Mouse (Mus musculus) ovary, postnatal 10 days (tissue): ENCODE results near the gene Ubap1.

Source experiments
- DNase-seq: peaks from one replicate; pipeline ENCODE4 v3.0.0; 2022; ENCODE audit warnings: low spot score

Ubap1 gene

DNA sequence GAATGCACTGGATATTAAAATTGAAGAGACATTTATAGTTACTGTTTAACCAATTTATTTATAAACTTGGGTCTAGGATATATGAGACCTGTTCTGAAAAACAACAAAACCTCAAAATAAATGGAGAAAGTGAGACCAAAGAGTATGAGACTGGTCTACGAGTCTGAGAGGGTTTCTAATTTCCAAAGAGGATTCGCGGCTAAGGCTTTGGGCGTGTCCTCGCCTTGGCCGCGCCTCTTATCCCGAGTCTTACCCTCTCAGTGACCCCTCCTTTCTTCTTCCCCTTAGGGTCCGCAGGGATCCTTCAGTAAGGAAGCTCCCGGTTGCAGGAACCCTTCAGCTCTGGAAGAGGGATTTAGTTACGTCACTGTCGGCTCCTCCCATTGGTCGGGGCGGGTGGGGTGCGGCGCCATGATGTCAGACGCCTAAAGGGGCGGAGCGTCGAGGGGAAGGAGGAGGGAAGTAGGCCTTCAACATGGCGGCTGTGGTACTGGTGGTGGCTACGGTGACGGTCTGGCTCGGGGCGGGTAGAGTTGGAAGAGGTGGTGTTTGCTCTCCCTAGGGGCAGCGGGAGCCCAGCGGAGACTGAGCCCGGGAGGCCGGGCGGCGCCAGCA is at the start of gene Ubap1:
Ubap1 (plus strand) TSS at position 413 of the 615 bp plus-strand sequence.
- peak; percentile 67 for DNase-seq

DNA sequence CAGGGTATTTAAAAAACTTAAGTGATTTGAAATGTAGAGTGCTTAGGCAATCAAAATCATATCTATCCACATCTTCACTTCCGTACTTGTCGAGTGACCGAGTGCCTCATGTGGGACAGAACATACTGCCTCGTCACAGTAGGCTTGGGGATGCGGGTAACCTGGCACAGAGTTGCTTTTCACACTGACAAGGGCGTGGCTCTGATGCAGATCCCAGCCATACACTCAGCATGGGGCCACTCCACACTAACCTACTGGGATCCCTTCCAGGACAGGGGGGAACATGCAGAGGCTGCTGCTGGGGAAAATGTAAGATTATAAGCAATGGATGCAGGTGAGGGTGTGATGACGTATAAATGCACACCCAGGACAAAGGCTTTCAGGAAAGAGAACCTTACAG is 45.1 kb upstream of the Ubap1 start:
- no peak for DNase-seq

DNA sequence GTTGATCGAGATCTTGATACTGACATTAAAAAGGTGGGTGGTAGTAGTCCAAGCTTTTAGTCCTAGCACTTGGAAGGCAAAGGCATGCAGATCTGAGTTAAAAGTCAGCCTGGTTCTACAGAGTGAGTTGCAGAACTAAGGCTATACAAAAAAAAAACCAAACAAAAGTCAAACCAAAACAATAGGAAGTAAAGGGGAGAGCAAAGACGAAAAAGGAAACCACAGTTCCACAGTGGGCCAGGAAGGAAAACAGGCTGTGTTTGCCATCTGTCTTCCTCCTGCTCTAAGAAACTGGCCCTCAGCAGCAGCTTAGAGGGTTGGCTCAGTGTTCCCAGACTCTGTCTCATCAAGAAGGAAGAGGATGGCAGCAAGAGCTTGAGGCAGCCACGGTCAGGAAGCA is 44.5 kb upstream of the Ubap1 start:
- no peak for DNase-seq

DNA sequence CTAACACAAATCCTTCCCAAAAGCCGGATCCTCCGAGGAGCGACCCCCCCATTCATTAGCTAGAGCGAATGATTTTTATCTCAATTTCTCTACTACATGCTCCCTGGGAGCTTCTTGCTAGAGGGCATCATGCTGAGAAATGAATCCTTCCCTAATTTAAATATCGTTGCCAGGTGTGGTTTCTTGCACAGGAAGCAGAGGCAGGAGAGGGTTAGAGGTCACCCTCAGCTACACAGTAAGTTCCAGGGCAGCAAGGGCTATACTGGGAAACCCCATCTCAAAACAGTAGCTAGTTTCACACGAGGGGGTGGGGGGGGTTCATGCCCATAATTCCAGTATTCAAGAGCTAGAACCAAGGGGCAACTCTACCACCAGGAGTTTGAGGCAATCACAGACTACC is 41.4 kb upstream of the Ubap1 start:
- DNase-seq = no peak

DNA sequence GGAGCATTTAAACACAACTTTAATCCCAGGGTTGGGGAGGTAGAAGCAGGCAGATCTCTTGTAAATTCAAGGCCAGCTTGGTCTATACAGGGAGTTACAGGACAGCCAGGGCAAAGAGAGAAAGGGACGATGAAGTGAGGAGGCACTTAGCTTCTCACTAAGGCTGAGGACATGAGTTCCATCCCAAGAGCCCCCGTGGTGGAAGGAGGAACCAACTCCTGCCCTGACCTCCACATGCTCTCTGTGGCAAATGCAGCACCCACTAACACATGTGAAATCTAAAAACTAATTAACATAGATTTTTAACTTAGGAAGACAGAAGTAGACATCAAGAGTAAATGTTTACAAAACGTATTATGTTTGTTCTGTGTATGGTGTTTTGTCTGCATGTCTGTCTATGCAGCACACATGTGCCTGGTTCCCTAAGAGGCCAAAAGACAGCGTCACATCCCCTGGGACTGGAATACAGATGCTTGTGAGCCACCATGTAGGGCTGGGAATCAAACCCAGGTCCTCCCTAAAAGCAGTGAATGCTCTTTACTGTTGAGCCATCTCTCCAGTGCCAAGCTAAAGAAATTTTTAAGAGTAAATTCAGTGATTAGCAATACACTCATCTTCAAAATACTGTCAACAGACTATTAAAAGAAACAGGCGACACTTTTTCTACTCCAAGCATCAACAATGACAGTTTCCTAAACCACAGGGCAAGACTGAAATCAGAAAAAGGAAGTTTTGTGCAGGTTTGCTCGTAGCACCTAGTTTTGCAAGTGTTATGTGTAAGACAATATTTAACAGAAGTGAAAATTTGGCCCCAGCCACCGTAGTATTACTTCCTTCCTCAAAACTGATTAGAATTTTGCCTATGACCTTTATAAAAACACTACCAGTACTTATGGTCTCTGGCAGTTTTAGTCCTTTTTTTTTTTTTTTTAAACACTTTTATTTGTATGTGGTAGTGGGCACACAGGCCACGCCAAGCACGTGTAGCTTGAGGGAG is 37.9 kb upstream of the Ubap1 start:
- DNase-seq = no peak

DNA sequence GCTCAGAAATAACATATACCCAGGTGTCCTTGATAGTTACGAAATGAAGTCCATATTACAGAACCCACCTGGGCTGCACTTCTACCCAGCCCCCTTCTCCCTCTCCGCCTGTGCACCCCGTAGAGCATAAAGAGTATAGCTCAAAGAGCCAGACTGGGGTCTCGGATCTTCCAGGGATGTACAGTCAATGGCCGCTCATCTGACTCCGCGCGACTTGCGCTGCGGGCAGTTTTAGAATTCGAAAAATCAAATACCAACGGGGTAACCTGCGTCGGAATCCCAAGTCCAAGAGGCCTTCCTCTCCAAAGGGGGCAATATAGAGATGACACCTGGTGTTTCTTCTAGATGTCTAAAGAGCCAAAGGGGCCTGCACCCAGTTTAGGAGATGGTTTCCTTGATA is 35.1 kb upstream of the Ubap1 start:
- DNase-seq = peak; percentile 6

DNA sequence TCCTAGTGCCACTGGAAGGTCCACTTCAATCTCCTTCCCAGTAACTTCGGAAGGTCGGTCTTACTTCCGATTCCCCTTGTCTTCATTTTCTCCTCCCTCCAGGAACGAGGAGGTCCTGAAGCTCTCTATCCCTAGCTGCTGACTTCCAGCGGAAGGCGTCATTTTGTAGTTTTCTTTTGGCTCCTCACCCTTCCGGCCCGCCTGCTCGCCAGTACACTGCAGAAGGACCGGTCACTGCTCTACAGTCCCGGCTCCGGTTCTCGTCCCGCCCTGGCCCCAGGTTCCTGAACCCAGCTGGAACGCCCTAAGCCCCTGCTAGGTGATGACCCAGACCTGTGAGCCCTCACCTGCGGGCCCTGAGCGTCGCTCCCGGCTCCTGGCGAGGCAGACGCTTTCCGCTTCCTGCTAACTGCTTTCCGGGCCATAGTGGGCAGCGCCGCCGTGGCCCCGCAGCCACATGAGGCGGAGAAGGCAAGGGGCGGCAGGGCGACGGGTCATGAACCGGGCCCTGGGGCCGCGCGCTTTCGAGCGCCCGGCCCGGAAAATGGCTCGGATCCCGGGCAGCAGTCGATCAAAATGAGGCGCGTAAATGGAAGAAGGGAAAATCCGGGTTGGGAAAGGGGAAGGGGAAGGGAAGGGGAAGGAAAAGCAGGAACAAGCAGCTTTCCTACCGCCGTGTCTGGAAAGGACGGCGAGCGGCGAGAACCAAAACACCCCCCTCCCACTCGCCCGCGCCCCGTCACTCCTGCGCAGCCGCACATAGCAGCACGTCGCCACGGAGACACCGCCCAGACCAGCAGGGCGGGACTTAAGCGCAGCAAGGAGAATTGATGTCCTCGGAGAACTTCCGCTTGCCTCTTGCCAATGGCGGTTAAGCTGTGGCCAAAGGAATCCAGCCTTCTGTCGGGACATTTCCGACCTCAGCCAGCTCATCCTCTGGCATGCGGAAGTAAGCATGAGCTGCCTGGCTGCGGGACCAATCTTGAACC is 34.4 kb upstream of the Ubap1 start, which contains the start of gene Dcaf12:
Dcaf12 (minus strand) TSS at position 749 of the 989 bp plus-strand sequence.
- DNase-seq = peak; percentile 89

DNA sequence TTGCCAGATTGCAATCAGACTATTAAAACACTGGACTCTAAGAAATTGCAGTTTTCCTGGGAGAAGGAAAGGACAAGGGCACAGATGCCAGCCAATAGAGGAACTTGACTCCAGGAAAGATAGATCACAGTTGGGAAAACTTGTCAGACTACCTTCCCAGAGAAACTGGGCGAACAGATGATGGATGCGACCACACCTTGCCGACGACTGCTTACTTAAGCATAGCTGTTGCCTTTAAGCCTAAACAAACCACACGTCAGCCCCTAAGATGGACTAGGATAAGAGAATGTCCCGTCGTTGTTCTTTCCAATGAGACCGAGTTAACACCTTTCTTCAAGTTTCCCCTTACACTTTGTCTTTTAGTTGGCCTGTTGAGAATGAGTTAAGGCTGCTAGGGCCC is 33.6 kb upstream of the Ubap1 start:
- DNase-seq = no peak

DNA sequence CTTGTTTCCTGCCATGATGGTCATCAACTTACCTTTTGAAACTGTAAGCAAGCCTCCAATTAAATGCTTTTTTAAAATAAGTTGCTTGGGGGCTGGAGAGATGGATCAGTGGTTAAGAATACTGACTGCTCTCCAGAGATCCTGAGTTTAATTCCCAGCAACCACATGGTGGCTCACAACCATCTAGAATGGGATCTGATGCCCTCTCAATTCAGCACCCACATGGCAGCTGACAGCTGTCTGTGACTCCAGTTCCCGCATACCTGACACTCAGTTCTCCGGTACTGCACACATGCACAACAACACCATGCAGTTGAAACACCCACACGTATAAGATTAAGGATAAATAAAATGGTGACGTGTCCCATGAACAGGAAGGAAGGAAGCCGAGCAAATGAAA is 30.5 kb upstream of the Ubap1 start:
- no peak for DNase-seq

DNA sequence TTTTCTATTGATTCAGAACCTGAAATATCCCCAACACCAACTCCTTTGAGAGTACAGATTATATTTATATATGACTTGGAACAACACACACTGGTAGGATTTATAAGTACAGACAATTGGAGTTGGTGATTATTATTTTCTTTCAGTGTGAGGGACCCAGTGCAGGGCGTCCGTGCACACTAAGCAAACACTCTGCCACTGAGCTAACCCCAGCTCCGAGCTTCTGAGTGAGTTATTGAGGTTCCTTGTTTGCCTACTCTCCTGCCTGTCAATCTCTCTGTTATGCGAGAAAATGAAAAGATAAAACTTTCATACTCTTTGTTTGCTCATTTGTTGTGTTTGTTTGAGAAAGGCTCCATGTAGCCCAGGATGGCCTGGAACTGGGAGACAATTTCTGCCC is 27.8 kb upstream of the Ubap1 start:
- DNase-seq = no peak

DNA sequence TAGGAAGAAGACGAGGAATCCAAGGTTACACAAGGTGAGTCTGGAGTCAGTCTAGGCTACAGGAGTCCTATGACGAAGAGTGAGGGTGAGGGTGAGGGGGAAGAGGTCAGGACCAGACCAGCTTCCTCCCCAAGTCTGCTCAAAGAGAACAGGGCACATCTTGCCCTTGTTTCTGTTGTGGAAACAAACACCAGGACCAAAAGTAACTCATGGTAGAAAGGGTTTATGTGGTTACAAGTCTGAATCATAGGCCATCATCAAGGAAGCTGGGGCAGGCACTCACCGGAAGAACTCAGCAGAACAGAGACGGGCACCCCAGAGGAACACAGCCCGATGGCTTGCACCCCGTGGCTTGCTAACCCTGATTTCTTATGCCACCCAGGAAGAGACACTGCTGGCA is 21.9 kb upstream of the Ubap1 start:
- no peak for DNase-seq

DNA sequence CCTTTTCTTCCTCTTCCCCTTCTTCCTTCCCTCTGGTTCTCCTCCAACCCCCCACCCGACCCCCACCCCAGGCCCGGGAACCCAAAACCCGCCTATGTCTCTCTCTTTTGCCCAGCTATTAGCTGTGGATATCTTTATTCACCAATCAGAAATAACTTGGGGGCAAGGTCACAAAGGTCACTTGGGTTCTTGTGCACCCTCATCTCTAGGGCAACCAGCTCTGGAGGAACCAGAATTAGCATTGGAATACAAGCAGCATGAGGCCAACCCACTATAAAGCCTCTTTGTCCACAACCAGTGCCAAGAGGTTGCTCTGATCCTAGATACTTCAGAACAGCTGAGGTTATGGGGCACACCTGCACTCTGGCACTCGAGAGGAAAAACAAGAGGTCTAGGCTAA is 19.3 kb upstream of the Ubap1 start:
- DNase-seq = no peak

DNA sequence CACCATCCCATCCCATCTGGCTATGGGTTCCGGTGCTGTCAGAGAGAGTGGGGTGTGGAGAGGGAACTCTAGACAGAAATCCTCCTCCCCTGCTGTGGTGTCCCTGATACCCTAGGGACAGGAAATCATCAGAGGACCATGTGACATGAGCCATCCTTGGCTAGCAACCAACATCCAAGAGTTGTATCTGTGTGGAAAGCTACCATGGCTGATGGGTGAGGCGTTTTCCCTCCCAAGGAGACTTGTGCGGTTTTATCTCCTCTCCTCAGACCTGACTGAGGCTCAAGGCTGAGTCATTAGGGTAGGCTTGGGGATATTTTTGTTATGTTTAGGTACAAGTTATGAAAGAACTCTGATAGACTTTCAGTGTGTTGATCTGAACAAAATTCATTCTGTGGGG is 17.7 kb upstream of the Ubap1 start:
- no peak for DNase-seq

DNA sequence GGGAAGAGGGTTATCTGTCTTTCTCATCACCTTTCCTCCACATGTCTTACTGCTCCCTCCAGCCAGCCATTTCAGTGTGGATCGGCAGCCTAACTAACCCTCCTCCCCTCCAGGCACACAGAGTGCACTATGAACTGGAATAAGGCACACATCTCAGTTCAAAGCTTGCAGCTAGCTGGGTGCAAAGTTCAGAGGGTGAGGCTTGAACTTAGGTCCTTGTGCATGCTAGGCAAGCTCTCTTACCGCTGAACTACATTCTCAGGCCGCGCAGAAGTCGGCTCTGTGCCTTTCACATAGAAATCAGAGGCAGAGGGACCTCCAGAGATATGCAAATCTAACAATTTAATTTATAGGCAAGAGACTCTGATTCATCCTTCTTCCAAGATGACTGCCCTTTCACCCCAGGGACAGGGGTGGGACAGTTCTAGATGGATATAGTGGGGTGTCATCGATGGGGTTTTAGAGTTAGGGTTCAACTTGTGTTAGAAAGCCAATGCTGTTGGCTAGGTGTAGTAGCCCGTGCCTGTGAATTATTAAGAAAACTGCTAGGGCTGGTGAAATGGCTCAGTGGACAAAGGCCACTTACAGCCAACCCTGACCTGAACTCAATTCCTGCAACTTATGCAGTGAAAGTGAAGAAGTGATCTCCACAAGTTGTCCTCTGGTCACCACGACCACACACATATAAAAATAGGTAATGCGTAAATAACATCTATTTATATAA is 16.9 kb upstream of the Ubap1 start:
- DNase-seq = no peak

DNA sequence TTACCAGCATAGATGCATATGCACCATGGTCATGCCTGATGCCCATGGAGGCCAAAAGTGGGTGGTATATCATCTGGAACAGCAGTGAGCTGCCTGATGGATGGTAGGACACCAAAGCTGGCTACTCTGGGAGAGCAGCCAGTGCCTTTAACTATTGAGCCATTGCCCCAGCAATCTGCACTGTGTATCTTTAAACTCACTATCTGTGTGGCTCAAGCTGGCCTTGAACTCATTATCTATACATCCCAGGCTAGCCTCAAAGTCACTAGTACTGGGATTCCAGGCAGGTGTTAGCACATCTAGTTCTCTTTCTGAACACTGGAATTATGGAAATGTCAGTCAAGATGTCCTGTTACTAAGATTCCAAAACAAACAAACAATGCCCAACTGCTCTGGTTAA is 12.2 kb upstream of the Ubap1 start:
- DNase-seq = no peak

DNA sequence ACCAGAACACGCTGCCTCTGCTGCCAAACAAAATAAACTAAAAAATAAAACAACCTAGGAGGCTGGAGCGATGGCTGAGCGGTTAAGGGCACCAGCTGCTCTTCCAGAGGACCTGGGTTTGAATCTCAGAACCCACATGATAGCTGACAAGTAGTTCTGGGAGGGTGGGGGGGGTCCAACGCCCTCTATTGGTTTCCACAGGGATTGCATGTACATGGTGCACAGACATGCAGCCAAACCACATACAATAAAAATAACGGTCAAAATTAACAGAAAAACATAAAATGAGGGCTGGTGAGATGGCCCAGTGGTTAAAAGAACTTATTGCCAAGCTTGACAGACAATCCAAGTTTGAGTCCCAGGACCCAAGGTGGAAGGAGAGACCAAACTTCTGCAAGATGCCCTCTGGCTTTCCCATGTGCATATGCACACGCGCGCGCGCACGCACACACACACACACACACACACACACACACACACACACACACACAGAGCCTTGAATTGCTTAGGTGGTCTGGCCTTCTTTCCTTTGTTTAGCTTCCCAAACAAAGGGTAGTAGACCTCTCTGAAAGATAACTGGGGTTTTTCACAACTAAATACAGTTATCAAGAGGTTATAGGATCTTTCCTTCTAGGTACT is 7.8 kb upstream of the Ubap1 start:
- DNase-seq = no peak

DNA sequence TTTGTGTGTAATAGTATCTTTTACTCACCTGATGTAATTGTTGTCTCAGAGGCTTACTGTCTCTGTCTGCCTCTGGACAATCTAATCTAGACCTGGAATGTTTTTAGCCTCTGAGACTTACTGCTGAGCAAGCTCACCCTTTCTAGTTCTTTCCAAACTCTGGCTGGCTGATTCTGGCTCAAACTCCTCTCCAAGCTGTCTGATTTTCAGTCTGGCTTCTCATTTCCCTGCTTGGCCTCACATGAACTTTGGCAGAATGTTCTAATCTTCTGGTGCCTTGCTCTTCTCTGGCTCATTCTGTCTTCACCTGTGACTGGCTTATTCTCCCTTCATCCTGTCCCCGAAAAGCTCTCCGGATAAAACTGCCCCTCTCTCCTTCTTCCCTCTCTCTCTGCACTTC is 2.8 kb upstream of the Ubap1 start:
- DNase-seq = no peak

DNA sequence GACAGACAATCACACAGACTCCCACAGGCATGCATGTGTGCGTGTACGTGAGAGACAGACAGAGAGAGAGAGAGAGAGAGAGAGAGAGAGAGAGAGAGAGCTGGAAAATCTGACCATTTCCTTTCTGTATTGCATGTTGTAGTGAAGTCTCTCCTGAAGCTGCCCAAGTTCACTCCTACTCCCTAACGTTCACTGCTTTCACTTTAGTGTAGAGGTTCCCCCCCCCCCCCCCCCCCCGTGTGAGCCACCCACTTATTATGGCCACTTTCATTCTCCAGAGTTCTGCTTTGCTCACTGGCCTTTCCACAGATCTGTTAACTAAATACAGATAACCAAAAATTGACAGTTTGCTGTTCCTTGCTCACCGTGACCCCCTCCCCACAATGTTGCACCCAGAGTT is 957 bp upstream of the Ubap1 start:
- DNase-seq = no peak

DNA sequence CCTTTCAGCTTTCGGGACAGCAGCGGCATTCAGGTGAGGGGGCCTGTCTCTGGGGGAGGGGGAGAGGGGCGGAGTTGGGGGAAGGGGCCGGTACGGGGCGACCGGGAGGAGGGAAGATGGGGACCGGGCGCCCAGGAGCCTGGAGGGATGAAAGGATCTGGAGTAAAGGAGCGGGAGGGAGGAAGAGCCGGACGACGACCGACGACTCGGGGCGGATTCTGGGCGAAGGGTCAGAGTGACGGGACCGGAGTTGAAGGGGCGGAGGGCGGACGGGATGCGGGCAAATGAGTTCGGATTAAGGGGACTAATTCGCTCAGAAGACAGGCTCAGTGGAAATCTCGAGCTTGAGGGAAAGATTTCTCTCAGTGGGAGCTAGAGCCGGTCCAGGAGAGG is 399 bp downstream of the Ubap1 start:
- DNase-seq = no peak

DNA sequence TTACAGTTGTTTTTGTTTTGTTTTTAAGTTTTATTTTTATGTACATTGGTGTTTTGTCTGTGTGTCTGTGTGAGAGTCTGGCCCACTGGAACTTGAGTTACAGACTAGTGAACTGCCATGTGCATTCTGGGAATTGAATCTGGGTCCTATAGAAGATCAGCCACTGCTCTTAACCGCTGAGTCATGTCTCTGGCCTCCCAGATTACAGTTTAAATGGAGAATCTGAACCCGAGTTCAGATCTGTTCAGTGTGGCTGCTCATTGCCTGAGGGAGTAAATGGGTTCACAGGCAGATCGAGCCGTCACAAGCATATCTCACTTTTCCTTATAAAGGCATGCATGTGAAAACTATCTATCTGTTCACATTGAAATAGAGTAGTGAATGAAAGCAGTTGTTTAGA is 4.0 kb downstream of the Ubap1 start:
- no peak for DNase-seq

DNA sequence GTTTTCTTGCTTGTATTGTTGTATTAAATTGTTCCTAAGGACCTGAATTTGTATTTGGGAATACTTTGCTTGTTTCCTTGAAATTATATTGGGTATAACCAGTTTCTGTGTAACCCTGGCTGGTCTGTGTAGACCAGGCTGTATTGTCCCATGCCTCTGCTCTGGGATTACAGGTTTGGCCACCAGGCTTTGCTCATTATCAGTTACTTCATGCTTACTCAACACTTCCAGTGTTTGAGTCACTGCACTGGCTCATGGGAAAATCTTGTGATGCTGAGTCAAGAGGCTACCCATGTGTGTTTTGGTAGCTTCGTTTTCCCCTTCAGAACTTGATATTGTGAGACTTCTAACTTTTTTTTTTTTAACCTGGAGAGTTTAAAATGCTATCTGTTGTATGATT is 4.5 kb downstream of the Ubap1 start:
- no peak for DNase-seq
